Mouse (Mus musculus): ENCODE results near the gene E2f6.

The E2f6 gene

DNA sequence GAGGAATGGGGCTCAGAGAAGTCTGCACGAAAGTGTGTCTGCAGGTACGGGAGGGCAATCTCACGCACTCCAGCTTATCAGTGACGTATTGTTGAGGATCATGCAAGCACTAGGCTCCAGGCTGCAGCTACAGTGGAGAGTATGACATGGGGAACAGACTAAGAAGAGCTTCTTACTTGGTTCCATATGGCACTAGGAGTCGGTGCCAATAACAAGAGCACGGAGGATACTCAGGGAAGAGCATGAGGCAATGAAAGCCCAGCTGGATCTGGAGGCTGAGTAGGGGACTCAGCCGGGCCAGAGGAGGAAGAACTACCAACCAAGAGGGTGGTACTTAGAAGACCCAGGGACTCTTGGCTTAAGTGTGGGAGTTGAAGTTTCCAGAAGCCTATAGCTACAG lies 62.8 kb downstream of the E2f6 start:
- no peak for DNase-seq (ENCODE audit: low read depth, low spot score)

DNA sequence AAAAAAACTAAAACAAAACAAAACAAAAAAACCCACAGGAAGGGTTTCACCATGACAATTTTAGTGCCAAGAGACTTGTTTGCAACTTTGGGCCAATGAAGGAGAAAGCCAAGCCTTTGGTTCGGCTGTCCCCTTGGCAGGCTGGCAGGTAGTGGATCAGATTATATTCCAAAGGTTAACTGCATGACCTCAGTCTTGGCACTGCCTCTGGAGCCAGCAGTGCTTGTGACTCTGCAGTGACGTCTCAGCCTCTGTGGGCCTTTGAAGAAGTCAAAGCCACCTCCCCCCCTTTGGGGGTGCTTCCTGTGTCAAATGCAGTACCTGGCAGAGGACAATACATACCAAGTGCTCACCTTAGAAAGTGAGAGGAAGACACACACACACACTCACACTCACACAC lies 63.3 kb downstream of the E2f6 start:
- no peak for DNase-seq (ENCODE audit: low read depth, low spot score)

DNA sequence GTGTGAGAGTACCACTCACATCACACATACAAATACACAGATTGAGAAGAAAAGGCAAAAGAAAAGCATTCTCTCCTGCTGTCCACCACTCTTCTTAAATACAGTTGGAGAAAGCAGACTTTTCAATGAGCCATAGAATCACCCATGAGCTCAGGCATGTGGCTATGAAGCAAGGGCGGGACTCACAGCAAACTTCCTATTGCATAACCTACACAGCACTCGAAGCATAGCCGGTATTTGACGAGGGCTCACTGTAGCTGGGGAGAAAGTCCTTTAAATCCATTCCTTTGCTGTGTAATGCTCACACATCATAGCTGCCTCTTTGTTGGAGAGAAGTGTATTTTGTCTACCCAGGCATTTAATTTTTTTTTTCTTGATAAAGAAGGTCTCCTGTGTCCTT lies 64.5 kb downstream of the E2f6 start:
- DNase-seq (ENCODE audit: low read depth, low spot score), result no peak

DNA sequence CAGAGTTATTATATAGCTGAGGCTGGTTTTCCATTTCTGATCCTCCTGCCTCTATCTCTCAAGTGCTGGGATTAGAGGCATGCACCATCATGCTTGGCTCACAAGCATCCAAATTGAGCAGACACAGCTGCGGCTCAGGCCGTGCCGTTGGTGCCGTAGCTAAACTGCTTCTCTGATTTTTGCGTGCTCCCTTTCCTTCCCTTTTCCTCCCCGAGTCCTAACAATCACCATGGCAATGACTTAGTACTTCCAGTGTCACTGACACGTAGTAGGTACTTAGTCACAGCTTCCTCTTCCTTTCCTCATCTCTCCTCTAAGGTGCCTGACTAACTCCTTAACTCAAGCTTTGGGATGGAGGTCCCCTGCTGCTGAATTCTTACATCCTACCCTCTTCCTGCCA lies 64.9 kb downstream of the E2f6 start:
- no peak for DNase-seq (ENCODE audit: low read depth, low spot score)

DNA sequence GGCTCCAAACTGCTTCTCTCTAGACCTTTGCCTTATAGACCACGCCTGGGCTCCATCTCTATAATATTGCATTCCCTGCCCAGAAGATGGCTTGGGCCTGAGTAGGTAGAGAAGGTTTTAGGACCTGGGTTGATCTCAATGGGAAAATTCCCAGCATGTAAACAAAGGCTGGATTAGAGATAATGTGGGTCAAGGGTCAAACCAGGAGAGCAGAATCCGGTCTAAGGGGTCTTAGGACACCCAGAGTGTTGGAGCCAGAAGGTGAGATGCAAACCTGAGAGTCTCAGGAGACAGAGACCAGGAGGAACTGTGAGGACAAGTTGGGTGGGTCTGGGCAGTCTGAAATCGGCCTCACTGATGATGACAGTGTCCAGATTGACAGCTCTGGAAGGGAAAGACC lies 65.9 kb downstream of the E2f6 start:
- no peak for DNase-seq (ENCODE audit: low read depth, low spot score)

DNA sequence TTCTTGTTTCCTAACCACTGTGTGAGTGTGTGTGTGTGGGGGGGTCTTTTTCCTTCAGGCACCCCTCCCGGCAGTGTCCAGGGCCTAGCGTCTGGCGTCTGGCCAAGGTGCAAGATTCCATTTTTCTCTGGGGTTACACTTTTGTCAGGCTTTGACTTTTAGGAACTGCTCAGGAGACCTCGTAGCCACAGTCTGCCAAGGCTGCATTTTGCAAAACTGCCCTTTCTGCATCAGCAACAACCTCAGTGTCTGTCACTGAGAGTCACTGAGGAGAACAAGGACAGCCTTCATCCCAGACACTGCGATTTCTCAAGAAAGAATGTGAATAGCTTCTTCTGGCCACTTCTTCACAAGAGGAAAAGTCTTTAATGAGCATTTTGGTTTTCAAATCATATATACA lies 66.4 kb downstream of the E2f6 start:
- DNase-seq (ENCODE audit: low read depth, low spot score), result no peak

DNA sequence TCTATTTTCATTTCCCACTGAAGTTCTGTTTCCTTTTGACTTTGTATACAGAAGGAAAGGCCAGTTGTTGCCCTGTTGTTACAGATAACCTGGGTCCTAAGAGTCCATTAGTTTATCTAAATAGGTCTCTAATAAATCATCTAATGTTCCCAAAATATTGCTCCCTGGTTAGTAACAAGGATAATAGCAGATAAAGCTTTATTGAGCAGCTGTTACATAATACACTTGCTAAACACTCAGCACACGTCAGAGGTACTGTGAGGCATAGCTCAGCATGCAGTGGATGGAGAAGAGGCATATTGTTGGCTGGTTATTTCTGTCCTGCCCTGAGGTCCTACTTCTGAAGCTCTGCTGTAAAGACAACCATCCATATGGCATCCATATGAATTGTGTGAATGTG lies 66.9 kb downstream of the E2f6 start:
- DNase-seq (ENCODE audit: low read depth, low spot score), result no peak

DNA sequence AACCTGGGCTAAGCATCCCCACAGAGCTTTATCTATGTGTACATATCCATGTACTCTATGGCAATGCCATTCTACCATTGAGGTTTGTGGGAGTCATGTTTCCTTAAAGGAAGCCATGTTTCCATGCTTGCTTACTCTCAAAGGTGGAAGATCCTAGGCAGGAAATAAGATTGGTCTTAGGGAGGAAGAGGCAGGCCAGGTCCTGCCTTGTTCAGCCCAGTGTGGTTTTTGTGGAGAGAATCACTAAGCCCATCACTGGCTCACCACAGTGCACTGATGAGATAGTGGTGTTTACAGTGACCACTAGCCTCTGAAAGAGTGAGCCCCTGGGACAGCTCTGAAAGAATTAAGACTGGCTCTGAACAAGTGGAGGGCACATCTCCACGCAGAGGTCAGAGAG lies 68.6 kb downstream of the E2f6 start:
- DNase-seq (ENCODE audit: low read depth, low spot score), result no peak

DNA sequence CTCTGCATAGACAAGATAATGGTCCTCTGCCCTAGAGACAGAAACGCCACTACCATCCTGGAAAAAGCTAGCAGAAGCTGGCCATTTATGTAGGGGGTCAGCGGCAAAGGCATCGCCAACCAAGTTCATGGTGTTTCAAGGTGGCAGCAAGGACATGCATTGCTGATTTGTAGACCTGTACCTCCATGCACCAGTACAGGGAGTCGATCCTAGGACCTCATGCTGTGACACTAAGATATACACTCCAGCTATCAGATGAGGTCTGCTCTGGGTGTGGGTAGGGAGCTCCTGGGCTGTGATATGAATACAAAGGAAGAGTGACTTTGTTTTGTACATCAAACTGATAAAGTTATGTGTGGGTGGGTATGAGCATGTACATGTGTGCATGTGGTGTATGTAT lies 69.3 kb downstream of the E2f6 start:
- no peak for DNase-seq (ENCODE audit: low read depth, low spot score)

DNA sequence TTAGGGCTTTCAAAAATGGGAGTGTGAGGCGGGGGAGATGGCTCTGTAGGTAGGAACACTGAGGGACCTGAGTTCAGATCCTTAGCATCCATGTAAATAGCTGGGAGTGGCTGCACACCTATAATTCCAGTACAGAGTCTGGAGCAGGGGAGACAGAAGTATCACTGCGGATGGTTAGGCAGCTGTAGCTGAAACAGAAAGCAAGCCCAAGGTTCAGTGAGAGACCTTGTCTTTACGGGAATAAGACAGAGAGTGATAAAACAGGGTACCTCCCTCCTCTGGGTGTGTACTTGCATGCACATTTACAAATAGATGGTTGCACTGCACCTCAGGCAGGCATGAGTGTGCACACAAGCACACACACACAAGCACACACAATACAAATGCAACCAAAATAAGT lies 71.7 kb downstream of the E2f6 start:
- DNase-seq (ENCODE audit: low read depth, low spot score), result no peak

DNA sequence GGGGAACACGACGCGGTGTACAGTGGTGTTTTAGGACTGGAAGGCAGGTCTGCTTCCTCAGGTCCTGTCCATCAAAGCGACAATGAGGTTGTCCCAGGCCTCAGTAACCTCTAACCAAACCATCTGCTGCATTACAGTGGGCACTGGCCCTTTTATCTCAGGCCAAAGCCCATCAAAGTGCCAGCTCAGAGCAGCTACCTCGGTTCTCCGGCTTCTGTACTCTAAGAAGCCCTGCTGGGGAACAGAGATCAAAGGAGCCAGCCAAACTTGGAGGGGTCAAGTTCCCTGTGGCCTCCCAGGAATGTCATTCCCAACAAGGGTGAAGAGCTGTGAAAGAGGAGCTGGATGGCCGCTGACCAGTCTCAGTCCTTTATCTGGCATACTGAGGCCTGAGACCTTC lies 72.3 kb downstream of the E2f6 start:
- DNase-seq (ENCODE audit: low read depth, low spot score), result no peak

DNA sequence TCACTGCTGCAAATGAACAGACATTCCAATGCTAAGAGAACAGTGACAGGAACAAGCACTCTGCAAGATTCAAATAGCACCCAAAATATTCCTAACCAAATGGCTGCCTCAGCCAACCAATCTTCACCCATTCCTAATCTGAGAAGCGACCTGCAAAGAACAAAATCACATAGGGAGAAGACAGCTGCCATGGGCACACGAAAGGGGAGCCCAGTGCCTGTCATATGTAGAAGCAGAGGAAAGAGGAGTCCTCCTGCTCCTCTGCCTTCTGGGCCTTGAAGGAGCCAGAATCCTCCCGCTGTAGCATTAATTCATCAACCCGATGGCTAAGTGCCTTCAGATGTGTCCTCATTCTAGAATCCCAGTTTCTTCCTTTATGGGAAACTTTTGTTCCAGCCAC lies 73.8 kb downstream of the E2f6 start:
- no peak for DNase-seq (ENCODE audit: low read depth, low spot score)

DNA sequence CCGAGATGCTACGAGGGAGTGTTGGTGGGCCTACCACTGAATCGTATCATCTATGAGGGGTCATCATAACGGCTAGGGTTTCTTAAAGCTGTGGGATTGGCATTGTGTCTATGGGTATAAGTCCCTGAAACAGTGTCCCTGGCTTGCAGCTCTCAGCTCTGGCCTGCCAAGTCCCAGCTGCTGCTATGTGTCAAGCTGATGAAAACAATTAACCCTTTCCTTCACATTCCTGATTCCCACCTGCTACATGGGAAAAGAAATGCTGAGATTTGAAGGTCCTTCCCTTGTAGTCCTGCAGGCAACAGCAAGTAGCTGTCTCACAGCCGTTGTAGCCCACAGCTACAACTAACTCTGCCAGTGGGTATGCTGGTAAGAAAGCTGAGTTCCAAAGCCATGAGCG lies 75.6 kb downstream of the E2f6 start:
- DNase-seq (ENCODE audit: low read depth, low spot score), result no peak
